ENCODE assay signal across 7 mouse cellular contexts in genomic region chr10:66921776-66922175, GRCm38 (mm10).
DNase-seq lines count a peak whose midpoint lies in the region; ATAC-seq lines count a peak whose summit lies in the region.

No protein-coding gene starts in this region.

- 22% methylated on average over 6 of the region's 6 CpGs for WGBS in lung, embryonic 15.5 days
- WGBS in forebrain, embryonic 16.5 days, result 7% methylated on average over 6 of the region's 6 CpGs
- WGBS in limb, embryonic 15.5 days, result 21% methylated on average over 6 of the region's 6 CpGs
- WGBS in stomach, embryonic 15.5 days, result 26% methylated on average over 6 of the region's 6 CpGs

- no peak; the same call in 1 of the 2 replicates for ATAC-seq in lung, embryonic 15.5 days (ENCODE audit: borderline replicate concordance, extremely low read depth, low FRiP score, low TSS enrichment)
- ATAC-seq in forebrain, embryonic 16.5 days, result peak; percentile 9
- ATAC-seq in limb, embryonic 15.5 days (ENCODE audit: insufficient number of reproducible peaks, low FRiP score, low TSS enrichment, low read depth), result no peak
- no peak for ATAC-seq in stomach, embryonic 15.5 days (ENCODE audit: insufficient read depth, low FRiP score, low read depth)

- no peaks in the 10 kb centered on the region for H3K9me3 ChIP-seq in lung, embryonic 15.5 days
- no peaks in the 10 kb centered on the region for H3K9me3 ChIP-seq in forebrain, embryonic 16.5 days (ENCODE audit: control insufficient read depth, low read length)
- no peaks in the 10 kb centered on the region for H3K9me3 ChIP-seq in limb, embryonic 15.5 days
- H3K9me3 ChIP-seq in stomach, embryonic 15.5 days, result no peaks in the 10 kb centered on the region

- no peak for DNase-seq in lung, postnatal 25 days (ENCODE audit: low spot score)
- no peak for DNase-seq in right cerebral cortex, postnatal 4 days
- DNase-seq in gastrocnemius, adult 18-20 months (ENCODE audit: low spot score), result no peak

- peaks cover 38% of the 10 kb centered on the region for H3K4me1 ChIP-seq in lung, embryonic 15.5 days
- peaks cover 44% of the 10 kb centered on the region for H3K4me1 ChIP-seq in forebrain, embryonic 16.5 days (replicated peaks; ENCODE audit: control insufficient read depth, insufficient read depth, low read length)
- H3K4me1 ChIP-seq in limb, embryonic 15.5 days, result peaks cover 40% of the 10 kb centered on the region
- H3K4me1 ChIP-seq in stomach, embryonic 15.5 days, result peaks cover 30% of the 10 kb centered on the region

- H3K4me2 ChIP-seq in lung, embryonic 15.5 days, result peak overlapping the region; percentile 57
- peak overlapping the region; percentile 50 for H3K4me2 ChIP-seq in forebrain, embryonic 16.5 days (ENCODE audit: low read length)
- peak overlapping the region; percentile 43 for H3K4me2 ChIP-seq in limb, embryonic 15.5 days
- peak overlapping the region; percentile 59 for H3K4me2 ChIP-seq in stomach, embryonic 15.5 days

- no peak overlapping the region for H3K9ac ChIP-seq in lung, embryonic 15.5 days
- 0 out of 2 replicates have a peak overlapping the region, but pooled peaks have one; percentile 51 for H3K9ac ChIP-seq in forebrain, embryonic 16.5 days (replicated peaks; ENCODE audit: low read depth, low read length)
- no peak overlapping the region for H3K9ac ChIP-seq in limb, embryonic 15.5 days
- no peak overlapping the region for H3K9ac ChIP-seq in stomach, embryonic 15.5 days

- no peaks in the 10 kb centered on the region for H3K36me3 ChIP-seq in lung, embryonic 15.5 days
- H3K36me3 ChIP-seq in forebrain, embryonic 16.5 days (ENCODE audit: control insufficient read depth, insufficient read depth), result no peaks in the 10 kb centered on the region
- no peaks in the 10 kb centered on the region for H3K36me3 ChIP-seq in limb, embryonic 15.5 days
- no peaks in the 10 kb centered on the region for H3K36me3 ChIP-seq in stomach, embryonic 15.5 days

- H3K27ac ChIP-seq in lung, embryonic 15.5 days, result peak overlapping the region; percentile 79
- peak overlapping the region; percentile 99 for H3K27ac ChIP-seq in forebrain, embryonic 16.5 days (ENCODE audit: low read length)
- H3K27ac ChIP-seq in limb, embryonic 15.5 days, result peak overlapping the region; percentile 89
- H3K27ac ChIP-seq in stomach, embryonic 15.5 days, result peak overlapping the region; percentile 95

- H3K27me3 ChIP-seq in lung, embryonic 15.5 days, result peaks cover 6% of the 10 kb centered on the region; the same call in 1 of the 2 replicates
- no peaks in the 10 kb centered on the region for H3K27me3 ChIP-seq in forebrain, embryonic 16.5 days (replicated peaks; ENCODE audit: control insufficient read depth, insufficient read depth, low read length)
- no peaks in the 10 kb centered on the region for H3K27me3 ChIP-seq in limb, embryonic 15.5 days
- no peaks in the 10 kb centered on the region for H3K27me3 ChIP-seq in stomach, embryonic 15.5 days (replicated peaks)

- H3K4me3 ChIP-seq in lung, embryonic 15.5 days, result no peak overlapping the region
- no peak overlapping the region for H3K4me3 ChIP-seq in forebrain, embryonic 16.5 days (replicated peaks; ENCODE audit: low read length)
- no peak overlapping the region for H3K4me3 ChIP-seq in limb, embryonic 15.5 days
- H3K4me3 ChIP-seq in stomach, embryonic 15.5 days (replicated peaks), result no peak overlapping the region
